Mouse (Mus musculus): ENCODE data around the gene Smarca4. TPM values are rescaled to one million over a fixed set of nuclear protein-coding genes. Genes with fewer than 3 reads are reported as not detected.

Smarca4 gene
- 68.0 TPM for polyA plus RNA-seq (2017; shearing (Covaris generic))

DNA sequence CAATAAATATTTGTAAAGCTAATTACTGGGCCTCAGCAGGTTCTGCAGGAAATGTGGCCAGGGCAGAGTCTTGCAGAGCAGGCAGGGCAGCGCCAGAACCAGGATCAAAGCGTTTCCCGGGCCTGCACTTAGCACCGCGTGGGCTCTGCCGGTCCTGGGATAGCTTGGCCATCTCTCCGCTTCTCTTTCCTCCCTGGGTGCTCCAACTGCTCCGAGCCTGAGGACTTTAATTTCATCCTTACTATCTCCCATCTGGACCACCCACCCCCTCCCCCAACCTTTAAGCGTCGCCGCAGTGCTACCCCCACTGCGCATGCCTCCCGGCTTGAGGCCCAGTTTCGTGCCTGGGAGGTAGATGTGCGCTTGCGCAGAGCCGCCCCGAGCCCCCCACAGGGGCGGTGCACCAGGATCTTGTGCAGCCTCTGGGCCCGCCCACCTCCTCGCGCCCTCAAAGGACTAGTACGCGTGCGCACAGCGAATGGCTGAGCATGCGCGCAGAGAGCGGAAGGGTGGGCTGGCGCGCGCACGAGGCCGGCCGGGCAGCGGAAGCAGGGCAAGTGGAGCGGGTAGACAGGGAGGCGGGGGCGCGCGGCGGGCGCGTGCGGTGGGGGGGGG is at the start of gene Smarca4:
TSS of gene Smarca4 (plus strand) at position 553 of the 615 bp plus-strand sequence.

DNA sequence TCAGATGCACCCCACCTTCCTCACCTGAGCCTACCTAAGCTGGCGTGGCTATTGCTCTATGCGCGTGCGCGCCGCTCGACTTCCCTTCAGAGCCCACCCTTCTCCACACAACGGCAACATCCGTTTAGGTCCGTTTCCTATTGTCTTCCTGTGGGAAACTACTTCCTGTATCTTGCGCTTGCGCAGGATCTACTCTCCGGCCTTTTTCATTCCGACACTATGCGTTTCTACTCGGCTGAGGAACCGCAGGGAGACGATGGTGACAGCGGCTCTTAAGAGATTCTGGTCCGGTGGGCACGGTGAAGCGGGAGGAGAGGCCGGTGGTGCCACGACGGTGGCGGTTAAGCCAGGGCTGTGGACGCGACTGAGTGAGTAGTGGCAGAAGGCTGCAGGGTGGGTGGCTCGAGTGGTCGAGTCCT is 23.3 kb upstream of the Smarca4 start, which contains the start of the genes Timm29 and Yipf2:
TSS of gene Timm29 (plus strand) at position 20 of the 419 bp plus-strand sequence.
TSS of gene Yipf2 (minus strand) at position 126 of the 419 bp plus-strand sequence.

DNA sequence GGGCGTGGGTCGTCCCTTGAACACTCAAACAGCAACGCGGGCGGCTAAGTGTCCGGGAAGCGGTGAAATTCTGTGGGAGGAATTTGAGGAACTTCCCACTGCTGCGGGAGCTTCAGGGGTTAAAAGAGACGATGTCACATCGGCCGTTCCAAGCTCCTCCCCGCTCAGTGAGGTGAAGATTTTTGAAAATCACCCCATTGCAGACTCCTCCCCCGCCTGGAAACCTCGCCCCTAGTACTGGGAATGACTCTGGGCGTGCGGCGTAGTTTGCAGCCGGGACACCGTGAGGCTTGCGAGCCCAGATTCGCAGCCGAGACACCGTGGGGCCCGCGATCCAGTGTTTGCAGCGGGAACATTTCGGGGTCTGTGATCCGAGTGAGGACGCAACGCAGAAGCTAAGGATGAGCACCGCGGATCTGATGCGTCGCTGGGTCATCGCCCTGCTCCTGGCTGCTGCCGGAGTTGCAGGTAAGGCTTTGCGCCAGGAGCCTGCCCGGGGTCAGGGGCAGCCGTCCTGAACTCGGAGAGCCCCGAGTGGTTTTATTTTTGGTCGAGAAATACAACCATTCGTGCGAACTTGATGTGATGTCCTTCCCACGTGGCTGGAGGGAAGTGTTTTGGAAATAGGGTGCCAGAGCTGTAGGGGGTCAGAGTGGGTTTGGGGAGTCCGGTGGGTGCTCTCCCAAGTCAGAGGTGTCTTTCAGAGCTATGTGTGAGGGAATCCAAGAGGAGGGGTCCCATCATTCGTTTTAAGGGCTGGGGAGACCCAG is 107.6 kb downstream of the Smarca4 start, which contains the start of gene Ldlr:
TSS of gene Ldlr (plus strand) at position 107 of the 770 bp plus-strand sequence.

Other genes with a start within 250 kb of the Smarca4 start
- gene Ilf3, start 248.3 kb upstream of the Smarca4 start, polyA plus RNA-seq (2017; shearing (Covaris generic)): 70.8 TPM
- 45.8 TPM for gene Qtrt1, start 204.3 kb upstream of the Smarca4 start, polyA plus RNA-seq (2017; shearing (Covaris generic))
- 262 TPM for gene Dnm2, start 191.3 kb upstream of the Smarca4 start, polyA plus RNA-seq (2017; shearing (Covaris generic))
- 7.2 TPM for gene Tmed1, start 105.9 kb upstream of the Smarca4 start, polyA plus RNA-seq (2017; shearing (Covaris generic))
- gene AB124611, start 90.0 kb upstream of the Smarca4 start, polyA plus RNA-seq (2017; shearing (Covaris generic)): 45.4 TPM
- gene Carm1, start 69.3 kb upstream of the Smarca4 start, polyA plus RNA-seq (2017; shearing (Covaris generic)): 10.4 TPM
- gene Timm29, start 23.4 kb upstream of the Smarca4 start, polyA plus RNA-seq (2017; shearing (Covaris generic)): 1.6 TPM
- gene Yipf2, start 23.3 kb upstream of the Smarca4 start, polyA plus RNA-seq (2017; shearing (Covaris generic)): 32.9 TPM
- 43.4 TPM for gene Ldlr, start 107.3 kb downstream of the Smarca4 start, polyA plus RNA-seq (2017; shearing (Covaris generic))
- 5.5 TPM for gene Spc24, start 144.1 kb downstream of the Smarca4 start, polyA plus RNA-seq (2017; shearing (Covaris generic))
- not detected for gene Kank2, start 182.6 kb downstream of the Smarca4 start, polyA plus RNA-seq (2017; shearing (Covaris generic))
- not detected for gene Angptl8, start 219.3 kb downstream of the Smarca4 start, polyA plus RNA-seq (2017; shearing (Covaris generic))
- 3.3 TPM for gene Dock6, start 236.5 kb downstream of the Smarca4 start, polyA plus RNA-seq (2017; shearing (Covaris generic))